10 mouse cellular contexts compared by ENCODE assay signal in genomic region chr14:105588029-105588390, GRCm38 (mm10).
DNase-seq lines count a peak whose midpoint lies in the region; ATAC-seq lines count a peak whose summit lies in the region.
"Had no signal": no experiment of that assay in that cellular context is flagged by ENCODE, and none has a peak within 500 bp of the region (broad histone marks: within the 10 kb centered on the region; RNA-seq: fewer than 3 reads in every experiment).

No protein-coding gene starts in this region.

- H3K27ac ChIP-seq in heart, embryonic 13.5 days (replicated peaks), result peak overlapping the region; percentile 62
- H3K27ac ChIP-seq in embryonic facial prominence, embryonic 12.5 days, result peak overlapping the region; percentile 7; the same call in 1 of the 2 replicates
- H3K27ac ChIP-seq in hindbrain, embryonic 12.5 days, result peak overlapping the region; percentile 64
- peak overlapping the region; percentile 17 for H3K27ac ChIP-seq in midbrain, embryonic 13.5 days

- no peak for DNase-seq in heart, postnatal 36 days
- DNase-seq in gastrocnemius, adult 18-20 months (ENCODE audit: low spot score), result no peak
- no peak for DNase-seq in adrenal gland, adult (ENCODE audit: inconsistent age in 2 of 2, low spot score in 1 of 2)
- no peak for DNase-seq in adrenal gland, postnatal 36 days
- DNase-seq: gastrocnemius, postnatal 10 days; lung, adult 2 months had no signal

- H3K4me3 ChIP-seq in heart, embryonic 13.5 days, result no peak overlapping the region
- H3K4me3 ChIP-seq in embryonic facial prominence, embryonic 12.5 days, result no peak overlapping the region
- no peak overlapping the region for H3K4me3 ChIP-seq in hindbrain, embryonic 12.5 days
- H3K4me3 ChIP-seq in midbrain, embryonic 13.5 days (replicated peaks), result no peak overlapping the region

- H3K4me2 ChIP-seq in heart, embryonic 13.5 days, result no peak overlapping the region
- 0 out of 2 replicates have a peak overlapping the region, but pooled peaks have one; percentile 0 for H3K4me2 ChIP-seq in embryonic facial prominence, embryonic 12.5 days (replicated peaks)
- no peak overlapping the region for H3K4me2 ChIP-seq in hindbrain, embryonic 12.5 days (replicated peaks)
- H3K4me2 ChIP-seq in midbrain, embryonic 13.5 days (replicated peaks), result no peak overlapping the region

- ATAC-seq in heart, embryonic 13.5 days (ENCODE audit: extremely low read depth, insufficient number of reproducible peaks, low FRiP score, low TSS enrichment), result no peak
- no peak for ATAC-seq in embryonic facial prominence, embryonic 12.5 days (ENCODE audit: insufficient number of reproducible peaks, insufficient read depth, low FRiP score, low TSS enrichment)
- no peak; the same call in 1 of the 2 replicates for ATAC-seq in hindbrain, embryonic 12.5 days (ENCODE audit: low FRiP score)
- no peak; the same call in 1 of the 2 replicates for ATAC-seq in midbrain, embryonic 13.5 days

- peaks cover 29% of the 10 kb centered on the region for H3K4me1 ChIP-seq in heart, embryonic 13.5 days
- H3K4me1 ChIP-seq in embryonic facial prominence, embryonic 12.5 days, result peaks cover 11% of the 10 kb centered on the region; the same call in 1 of the 2 replicates
- H3K4me1 ChIP-seq in hindbrain, embryonic 12.5 days, result peaks cover 11% of the 10 kb centered on the region; the same call in 1 of the 2 replicates
- H3K4me1 ChIP-seq in midbrain, embryonic 13.5 days (replicated peaks), result peaks cover 14% of the 10 kb centered on the region

- no peaks in the 10 kb centered on the region for H3K27me3 ChIP-seq in heart, embryonic 13.5 days (replicated peaks)
- no peaks in the 10 kb centered on the region for H3K27me3 ChIP-seq in embryonic facial prominence, embryonic 12.5 days
- no peaks in the 10 kb centered on the region for H3K27me3 ChIP-seq in hindbrain, embryonic 12.5 days
- H3K27me3 ChIP-seq in midbrain, embryonic 13.5 days, result no peaks in the 10 kb centered on the region

- H3K9me3 ChIP-seq in heart, embryonic 13.5 days, result no peaks in the 10 kb centered on the region
- H3K9me3 ChIP-seq in embryonic facial prominence, embryonic 12.5 days, result no peaks in the 10 kb centered on the region
- H3K9me3 ChIP-seq in hindbrain, embryonic 12.5 days (replicated peaks), result no peaks in the 10 kb centered on the region
- no peaks in the 10 kb centered on the region for H3K9me3 ChIP-seq in midbrain, embryonic 13.5 days

- no peak overlapping the region for H3K9ac ChIP-seq in heart, embryonic 13.5 days
- no peak overlapping the region for H3K9ac ChIP-seq in embryonic facial prominence, embryonic 12.5 days
- H3K9ac ChIP-seq in hindbrain, embryonic 12.5 days, result no peak overlapping the region
- no peak overlapping the region for H3K9ac ChIP-seq in midbrain, embryonic 13.5 days (replicated peaks)

- 83% methylated on average over 8 of the region's 8 CpGs for WGBS in heart, embryonic 13.5 days
- 44% methylated on average over 8 of the region's 8 CpGs for WGBS in embryonic facial prominence, embryonic 12.5 days
- WGBS in hindbrain, embryonic 12.5 days, result 68% methylated on average over 8 of the region's 8 CpGs
- 61% methylated on average over 8 of the region's 8 CpGs for WGBS in midbrain, embryonic 13.5 days

- H3K36me3 ChIP-seq in heart, embryonic 13.5 days, result no peaks in the 10 kb centered on the region
- no peaks in the 10 kb centered on the region for H3K36me3 ChIP-seq in embryonic facial prominence, embryonic 12.5 days
- H3K36me3 ChIP-seq in hindbrain, embryonic 12.5 days, result no peaks in the 10 kb centered on the region
- no peaks in the 10 kb centered on the region for H3K36me3 ChIP-seq in midbrain, embryonic 13.5 days

- intact Hi-C loops in heart, postnatal 36 days (cut with DNase I), result no loop called here

Comparison
In these comparisons a context has a peak if more than half of its experiments do, and no peak if none do; other contexts are left out.
1. H3K27ac ChIP-seq: peak in every context shown above with its lines; median percentile 64 in hindbrain, embryonic 12.5 days; 62 in heart, embryonic 13.5 days; 17 in midbrain, embryonic 13.5 days; 7 in embryonic facial prominence, embryonic 12.5 days.